Mouse (Mus musculus): ENCODE data around the gene Gbp9. TPM values are rescaled to one million over a fixed set of nuclear protein-coding genes. Genes with fewer than 3 reads are reported as not detected.
"Not testable (repeated sequence)": the region's sequence is repeated elsewhere in the genome, so short reads cannot be mapped to it uniquely, and the experiment has no call there.

Gbp9 gene
- polyA plus RNA-seq (2016; fragmentation: Nextera tagmentation; extraction: Ambion mirVana): 0.50 and 0.63 TPM in 2 replicates

GRCm38 (mm10) chr5:105139409-105140088 lies at the start of gene Gbp9, which contains the start of the genes Gbp8 and Gbp4:
Gene Gbp9 (minus strand): TSS chr5:105139539.
Gene Gbp8 (minus strand): TSS chr5:105139540.
Gene Gbp4 (minus strand): TSS chr5:105139586.
- 36% methylated on average over 2 of the region's 2 CpGs for whole genome bisulfite sequencing
- H3K36me3 ChIP-seq (replicated peaks); DNase-seq (ENCODE audit: extremely low spot score, low spot score); H3K9me3 ChIP-seq; H3K4me3 ChIP-seq; H3K4me1 ChIP-seq; H3K27me3 ChIP-seq (ENCODE audit: poor library complexity, severe bottlenecking); H3K27ac ChIP-seq: not testable (repeated sequence)

GRCm38 (mm10) chr5:105181446-105181845 lies 42.1 kb upstream of the Gbp9 start:
- DNase-seq (ENCODE audit: extremely low spot score, low spot score): no peak
- H3K9me3 ChIP-seq: no peaks in the 10 kb centered on the region
- no peak overlapping the region for H3K4me3 ChIP-seq
- H3K27me3 ChIP-seq (ENCODE audit: poor library complexity, severe bottlenecking): no peaks in the 10 kb centered on the region
- no peaks in the 10 kb centered on the region for H3K36me3 ChIP-seq (replicated peaks)
- H3K4me1 ChIP-seq: no peaks in the 10 kb centered on the region
- no peak overlapping the region for H3K27ac ChIP-seq

- DNase-seq (ENCODE audit: extremely low spot score, low spot score): no peak
- no peaks in the 10 kb centered on the region for H3K27me3 ChIP-seq (ENCODE audit: poor library complexity, severe bottlenecking)
- no peak overlapping the region for H3K4me3 ChIP-seq
- H3K27ac ChIP-seq: no peak overlapping the region
- no peaks in the 10 kb centered on the region for H3K9me3 ChIP-seq
- 86% methylated on average over 5 of the region's 5 CpGs for WGBS
- H3K36me3 ChIP-seq (replicated peaks): no peaks in the 10 kb centered on the region
- H3K4me1 ChIP-seq: no peaks in the 10 kb centered on the region
Observed at GRCm38 (mm10) chr5:105156582-105156981, 17.2 kb upstream of the Gbp9 start.

- H3K4me1 ChIP-seq: no peaks in the 10 kb centered on the region
- H3K4me3 ChIP-seq: no peak overlapping the region
- no peak overlapping the region for H3K27ac ChIP-seq
- no peak for DNase-seq (ENCODE audit: extremely low spot score, low spot score)
- no peaks in the 10 kb centered on the region for H3K36me3 ChIP-seq (replicated peaks)
- no peaks in the 10 kb centered on the region for H3K27me3 ChIP-seq (ENCODE audit: poor library complexity, severe bottlenecking)
- H3K9me3 ChIP-seq: no peaks in the 10 kb centered on the region
Observed at GRCm38 (mm10) chr5:105154049-105154448, 14.7 kb upstream of the Gbp9 start.

- not testable (repeated sequence) for H3K4me1 ChIP-seq; H3K27ac ChIP-seq; H3K4me3 ChIP-seq; H3K36me3 ChIP-seq (replicated peaks); DNase-seq (ENCODE audit: extremely low spot score, low spot score); H3K9me3 ChIP-seq; H3K27me3 ChIP-seq (ENCODE audit: poor library complexity, severe bottlenecking)
- 87% methylated on average over 2 of the region's 2 CpGs for WGBS
Observed at GRCm38 (mm10) chr5:105148062-105148461, 8.7 kb upstream of the Gbp9 start.

- Histone ChIP-seq H3K36me3 (replicated peaks) (no peaks in the 10 kb centered on the region), H3K4me3 (no peak overlapping the region), H3K27me3 (ENCODE audit: poor library complexity, severe bottlenecking) (no peaks in the 10 kb centered on the region), H3K27ac (no peak overlapping the region), H3K9me3 (no peaks in the 10 kb centered on the region), H3K4me1 (no peaks in the 10 kb centered on the region)
- DNase-seq (ENCODE audit: extremely low spot score, low spot score): no peak
Observed at GRCm38 (mm10) chr5:105146447-105146846, 7.1 kb upstream of the Gbp9 start.

- H3K27me3 ChIP-seq (ENCODE audit: poor library complexity, severe bottlenecking); H3K4me3 ChIP-seq; H3K4me1 ChIP-seq; H3K36me3 ChIP-seq (replicated peaks); H3K9me3 ChIP-seq; DNase-seq (ENCODE audit: extremely low spot score, low spot score); H3K27ac ChIP-seq: not testable (repeated sequence)
- WGBS: 63% methylated on average over 3 of the region's 3 CpGs
Observed at GRCm38 (mm10) chr5:105145731-105146130, 6.4 kb upstream of the Gbp9 start.

GRCm38 (mm10) chr5:105140089-105140810 lies 911 bp upstream of the Gbp9 start:
- H3K9me3 ChIP-seq; H3K27ac ChIP-seq; H3K27me3 ChIP-seq (ENCODE audit: poor library complexity, severe bottlenecking); DNase-seq (ENCODE audit: extremely low spot score, low spot score); H3K4me3 ChIP-seq; H3K4me1 ChIP-seq; H3K36me3 ChIP-seq (replicated peaks): not testable (repeated sequence)
- 43% methylated on average over 2 of the region's 2 CpGs for WGBS

- 75% methylated on average over 1 of the region's 1 CpGs for WGBS
- Histone ChIP-seq H3K9me3 (no peaks in the 10 kb centered on the region), H3K27ac (no peak overlapping the region), H3K4me3 (no peak overlapping the region), H3K36me3 (replicated peaks) (no peaks in the 10 kb centered on the region), H3K27me3 (ENCODE audit: poor library complexity, severe bottlenecking) (no peaks in the 10 kb centered on the region), H3K4me1 (peaks cover 6% of the 10 kb centered on the region; the same call in 1 of the 2 replicates)
- DNase-seq (ENCODE audit: extremely low spot score, low spot score): no peak
Observed at GRCm38 (mm10) chr5:105138906-105139305, 433 bp downstream of the Gbp9 start.

- 86% methylated on average over 3 of the region's 3 CpGs for WGBS
- H3K27me3 ChIP-seq (ENCODE audit: poor library complexity, severe bottlenecking); H3K27ac ChIP-seq; H3K36me3 ChIP-seq (replicated peaks); DNase-seq (ENCODE audit: extremely low spot score, low spot score); H3K9me3 ChIP-seq; H3K4me3 ChIP-seq; H3K4me1 ChIP-seq: not testable (repeated sequence)
Observed at GRCm38 (mm10) chr5:105136706-105137304, 2.5 kb downstream of the Gbp9 start.

- H3K9me3 ChIP-seq; H3K27me3 ChIP-seq (ENCODE audit: poor library complexity, severe bottlenecking); H3K27ac ChIP-seq; H3K4me3 ChIP-seq; H3K4me1 ChIP-seq; H3K36me3 ChIP-seq (replicated peaks); DNase-seq (ENCODE audit: extremely low spot score, low spot score): not testable (repeated sequence)
- WGBS: 84% methylated on average over 6 of the region's 6 CpGs
Observed at GRCm38 (mm10) chr5:105121731-105122130, 17.6 kb downstream of the Gbp9 start.

- no peaks in the 10 kb centered on the region for H3K9me3 ChIP-seq
- 86% methylated on average over 2 of the region's 2 CpGs for WGBS
- DNase-seq (ENCODE audit: extremely low spot score, low spot score): no peak
Observed at GRCm38 (mm10) chr5:105115740-105116139, 23.6 kb downstream of the Gbp9 start.

GRCm38 (mm10) chr5:105114696-105115095 lies 24.6 kb downstream of the Gbp9 start:
- 83% methylated on average over 2 of the region's 2 CpGs for WGBS
- Histone ChIP-seq H3K4me1 (peaks cover 10% of the 10 kb centered on the region), H3K36me3 (replicated peaks) (no peaks in the 10 kb centered on the region), H3K9me3 (no peaks in the 10 kb centered on the region), H3K27me3 (ENCODE audit: poor library complexity, severe bottlenecking) (no peaks in the 10 kb centered on the region), H3K4me3 (no peak overlapping the region), H3K27ac (no peak overlapping the region)
- no peak for DNase-seq (ENCODE audit: extremely low spot score, low spot score)

More at GRCm38 (mm10) chr5:105115740-105116139, 23.6 kb downstream of the Gbp9 start:
- no peaks in the 10 kb centered on the region for H3K27me3 ChIP-seq (ENCODE audit: poor library complexity, severe bottlenecking)
- H3K36me3 ChIP-seq (replicated peaks): no peaks in the 10 kb centered on the region
- H3K4me1 ChIP-seq: peaks cover 3% of the 10 kb centered on the region; the same call in 1 of the 2 replicates
- H3K4me3 ChIP-seq: no peak overlapping the region
- H3K27ac ChIP-seq: no peak overlapping the region
